8 mouse cellular contexts compared by ENCODE assay signal in the genomic region with DNA sequence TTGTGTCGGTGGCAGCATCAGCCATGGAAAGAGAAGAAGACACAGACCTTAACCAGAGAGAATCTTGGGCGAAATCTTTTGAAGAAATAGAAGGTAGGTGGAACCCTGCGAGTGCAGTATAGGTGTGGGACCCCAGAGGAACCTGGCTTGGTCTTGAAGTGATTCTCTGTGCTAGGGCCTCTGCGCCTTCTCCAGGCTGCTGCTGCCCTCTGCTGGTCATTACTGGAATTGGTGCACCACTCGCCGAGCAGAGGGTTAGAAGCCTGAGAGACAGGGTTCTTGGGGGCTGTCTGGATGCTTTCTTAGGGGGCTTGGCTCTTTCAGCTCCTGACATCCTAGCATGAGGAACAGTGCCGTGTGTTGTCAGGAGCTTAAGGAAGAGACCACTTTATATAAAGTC.
DNase-seq lines count a peak whose midpoint lies in the region; ATAC-seq and TF ChIP-seq lines count a peak whose summit lies in the region.

No protein-coding gene starts in this region.

- DNase-seq in thymus, adult 2 months: peak; percentile 63
- DNase-seq in thymus, adult 18-20 months: no peak
- peak; percentile 58 for DNase-seq in brain, adult 2 months (ENCODE audit: low read depth, low spot score)
- DNase-seq in forebrain, embryonic 10.5 days (ENCODE audit: extremely low spot score, low spot score): peak; percentile 73
- DNase-seq in kidney, postnatal 0 days (ENCODE audit: low spot score): peak; percentile 59
- peak; percentile 68 for DNase-seq in lung, adult 2 months
- peak; percentile 64 for DNase-seq in ovary, postnatal 14 days (ENCODE audit: low spot score)
- peak; percentile 42 for DNase-seq in urinary bladder, adult 2 months (ENCODE audit: low spot score)

- H3K27me3 ChIP-seq in thymus, adult 2 months (ENCODE audit: control insufficient read depth, insufficient read depth, low read length): no peaks in the 10 kb centered on the region
- H3K27me3 ChIP-seq in forebrain, embryonic 10.5 days (ENCODE audit: poor library complexity, severe bottlenecking): peaks cover 6% of the 10 kb centered on the region; the same call in 1 of the 2 replicates
- no peaks in the 10 kb centered on the region for H3K27me3 ChIP-seq in kidney, postnatal 0 days (ENCODE audit: insufficient read depth, low read length)

- no peak for ATAC-seq in kidney, postnatal 0 days (replicated peaks; ENCODE audit: low FRiP score, low read depth)

- H3K36me3 ChIP-seq in thymus, adult 2 months (ENCODE audit: control insufficient read depth, insufficient read depth, low read length): no peaks in the 10 kb centered on the region
- no peaks in the 10 kb centered on the region for H3K36me3 ChIP-seq in forebrain, embryonic 10.5 days (replicated peaks)
- no peaks in the 10 kb centered on the region for H3K36me3 ChIP-seq in kidney, postnatal 0 days (ENCODE audit: insufficient read depth, low read length)

- no peak for TF ChIP-seq POLR2A in thymus, adult 2 months (IDR thresholded peaks at IDR 0.05; ENCODE audit: control insufficient read depth, extremely low read depth, insufficient read depth, low read length, poor library complexity)
- TF ChIP-seq POLR2A in lung, adult 2 months (IDR thresholded peaks at IDR 0.05; ENCODE audit: borderline replicate concordance, extremely low read depth, low read depth, low read length): no peak

- peak; percentile 88 for TF ChIP-seq CTCF in thymus, adult 2 months (IDR thresholded peaks at IDR 0.05; ENCODE audit: borderline replicate concordance, control insufficient read depth, extremely low read depth, insufficient read depth, low read length, poor library complexity)
- TF ChIP-seq CTCF in kidney, postnatal 0 days (IDR thresholded peaks at IDR 0.05; ENCODE audit: low read depth): peak; percentile 95
- TF ChIP-seq CTCF in lung, adult 2 months (IDR thresholded peaks at IDR 0.05; ENCODE audit: insufficient read depth, low read length): peak; percentile 88

- 29% methylated on average over 7 of the region's 7 CpGs for WGBS in thymus, adult 2 months
- WGBS in forebrain, embryonic 10.5 days: 26% methylated on average over 7 of the region's 7 CpGs
- WGBS in kidney, postnatal 0 days: 24% methylated on average over 7 of the region's 7 CpGs
- 19% methylated on average over 7 of the region's 7 CpGs for WGBS in lung, adult 2 months

- no peak overlapping the region for H3K27ac ChIP-seq in thymus, adult 2 months (ENCODE audit: control insufficient read depth, insufficient read depth, low read length)
- no peak overlapping the region for H3K27ac ChIP-seq in forebrain, embryonic 10.5 days
- H3K27ac ChIP-seq in kidney, postnatal 0 days: no peak overlapping the region

- H3K9me3 ChIP-seq in forebrain, embryonic 10.5 days: 0 out of 2 replicates have a peak, but pooled peaks cover 3% of the 10 kb centered on the region
- no peaks in the 10 kb centered on the region for H3K9me3 ChIP-seq in kidney, postnatal 0 days (replicated peaks; ENCODE audit: low read length)

- no peaks in the 10 kb centered on the region for H3K4me1 ChIP-seq in thymus, adult 2 months (replicated peaks; ENCODE audit: control insufficient read depth, insufficient read depth, low read length)
- no peaks in the 10 kb centered on the region for H3K4me1 ChIP-seq in forebrain, embryonic 10.5 days
- no peaks in the 10 kb centered on the region for H3K4me1 ChIP-seq in kidney, postnatal 0 days (replicated peaks; ENCODE audit: insufficient read depth, low read length)
- H3K4me1 ChIP-seq in lung, adult 2 months (ENCODE audit: control insufficient read depth, insufficient read depth, low read length): no peaks in the 10 kb centered on the region

- no peak overlapping the region for H3K4me2 ChIP-seq in kidney, postnatal 0 days (ENCODE audit: low read length)

- no peak overlapping the region for H3K9ac ChIP-seq in kidney, postnatal 0 days (ENCODE audit: low read depth, low read length)

- no peak overlapping the region for H3K4me3 ChIP-seq in thymus, adult 2 months (ENCODE audit: control insufficient read depth, insufficient read depth, low read length)
- no peak overlapping the region for H3K4me3 ChIP-seq in forebrain, embryonic 10.5 days
- no peak overlapping the region for H3K4me3 ChIP-seq in kidney, postnatal 0 days (replicated peaks; ENCODE audit: low read depth, low read length)
- H3K4me3 ChIP-seq in lung, adult 2 months (replicated peaks; ENCODE audit: extremely low read depth, low read depth, low read length): no peak overlapping the region

Comparison
In these comparisons a context has a peak if more than half of its experiments do, and no peak if none do; other contexts are left out.
1. DNase-seq: peak in thymus, adult 2 months (single experiment), brain, adult 2 months (single experiment), forebrain, embryonic 10.5 days (single experiment), kidney, postnatal 0 days (single experiment), lung, adult 2 months (single experiment), ovary, postnatal 14 days (single experiment) and urinary bladder, adult 2 months (single experiment); none in thymus, adult 18-20 months (0 of 2).
2. Peak in every context shown above with its lines, with median percentiles within 50 percentile points of each other: CTCF ChIP-seq.